Mouse (Mus musculus): Measurements from ENCODE around the gene Adgra3.

The Adgra3 gene

DNA sequence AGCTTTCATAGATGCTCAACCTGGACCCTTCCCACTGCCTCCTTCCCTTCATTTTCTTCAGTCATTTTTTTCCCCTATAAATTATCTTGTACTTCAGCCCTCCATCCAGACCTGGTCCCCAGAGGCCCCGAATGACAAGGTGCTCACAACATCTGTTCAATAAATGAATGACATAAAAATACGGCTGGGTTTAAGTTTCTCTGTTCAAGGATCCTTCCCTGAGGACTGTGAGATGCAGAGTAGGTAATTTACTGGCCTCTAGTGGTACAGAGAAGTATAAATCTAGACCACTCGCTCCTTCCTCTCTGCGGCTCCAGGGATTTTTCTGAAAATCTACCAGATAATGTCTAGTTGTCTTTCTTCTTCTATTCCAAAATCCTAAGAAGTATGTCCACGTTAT is 26.5 kb downstream of the Adgra3 start:
- DNase-seq (ENCODE audit: extremely low read depth, insufficient read length, low spot score): no peak

GRCm38 (mm10) chr5:50031763-50032272 is 27.0 kb downstream of the Adgra3 start:
- DNase-seq (ENCODE audit: extremely low read depth, insufficient read length, low spot score): no peak

DNA sequence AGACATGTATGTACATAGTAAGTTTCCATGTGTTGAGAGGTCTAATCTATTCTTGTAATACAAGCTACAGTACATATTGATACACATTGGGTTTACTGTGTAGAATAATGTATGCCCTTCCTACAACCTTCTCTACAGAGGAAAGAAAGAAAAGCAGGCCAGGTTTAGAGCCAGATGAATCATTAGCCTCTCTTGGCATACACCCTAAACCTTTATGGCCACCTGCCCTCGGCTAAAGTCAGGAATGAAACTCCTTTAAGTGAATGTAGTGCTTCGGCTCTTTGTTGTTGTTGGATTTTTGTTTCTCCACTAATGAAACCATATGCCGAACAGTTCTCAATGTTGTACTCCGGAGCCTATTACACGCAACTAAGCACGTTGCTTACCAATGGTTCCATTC is 27.5 kb downstream of the Adgra3 start:
- no peak for DNase-seq (ENCODE audit: extremely low read depth, insufficient read length, low spot score)

GRCm38 (mm10) chr5:50029662-50030061 is 29.1 kb downstream of the Adgra3 start:
- no peak for DNase-seq (ENCODE audit: extremely low read depth, insufficient read length, low spot score)

DNA sequence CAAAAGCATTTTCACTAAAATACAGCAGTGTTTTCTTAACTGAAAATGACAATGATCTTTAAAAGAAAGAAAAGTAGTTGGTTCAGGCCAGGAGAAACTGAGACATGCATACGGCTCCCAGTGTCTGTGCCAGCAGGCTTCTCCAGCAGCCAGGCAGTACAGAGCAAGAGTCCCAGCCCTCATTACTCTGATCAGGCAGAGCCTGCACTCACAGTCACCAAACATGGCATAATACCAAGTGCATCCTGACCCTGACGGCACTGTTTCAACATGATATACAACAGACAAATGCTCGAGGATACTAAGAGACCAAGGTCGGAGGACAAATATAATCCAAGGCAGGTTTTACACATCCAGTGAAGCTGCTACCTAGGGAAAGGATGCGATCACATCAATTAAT is 31.2 kb downstream of the Adgra3 start:
- DNase-seq (ENCODE audit: extremely low read depth, insufficient read length, low spot score): no peak

DNA sequence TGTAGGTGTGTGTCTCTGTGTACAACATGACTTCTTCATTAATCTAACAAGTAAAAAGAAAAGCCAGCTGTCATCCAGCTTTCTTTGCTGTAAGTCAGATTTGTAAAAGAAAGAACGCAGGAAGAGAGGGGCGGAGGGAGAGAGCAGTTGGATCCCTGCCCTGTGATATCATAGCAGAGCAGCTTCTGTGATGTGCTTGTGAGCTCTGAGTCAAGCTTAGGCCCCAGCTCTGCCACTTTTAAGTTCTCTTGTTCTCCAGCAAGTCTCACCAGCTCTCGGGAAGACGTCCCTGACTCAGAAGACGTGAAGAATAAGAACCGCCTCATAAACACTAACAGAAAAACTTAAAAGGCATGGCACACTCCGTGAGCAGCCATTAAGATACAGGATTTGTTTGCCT is 31.8 kb downstream of the Adgra3 start:
- DNase-seq (ENCODE audit: extremely low read depth, insufficient read length, low spot score): no peak

GRCm38 (mm10) chr5:50026148-50026547 is 32.7 kb downstream of the Adgra3 start:
- DNase-seq (ENCODE audit: extremely low read depth, insufficient read length, low spot score): no peak

- no peak for DNase-seq (ENCODE audit: extremely low read depth, insufficient read length, low spot score)
These were observed 34.7 kb downstream of the Adgra3 start for GRCm38 (mm10) chr5:50024097-50024496.

DNA sequence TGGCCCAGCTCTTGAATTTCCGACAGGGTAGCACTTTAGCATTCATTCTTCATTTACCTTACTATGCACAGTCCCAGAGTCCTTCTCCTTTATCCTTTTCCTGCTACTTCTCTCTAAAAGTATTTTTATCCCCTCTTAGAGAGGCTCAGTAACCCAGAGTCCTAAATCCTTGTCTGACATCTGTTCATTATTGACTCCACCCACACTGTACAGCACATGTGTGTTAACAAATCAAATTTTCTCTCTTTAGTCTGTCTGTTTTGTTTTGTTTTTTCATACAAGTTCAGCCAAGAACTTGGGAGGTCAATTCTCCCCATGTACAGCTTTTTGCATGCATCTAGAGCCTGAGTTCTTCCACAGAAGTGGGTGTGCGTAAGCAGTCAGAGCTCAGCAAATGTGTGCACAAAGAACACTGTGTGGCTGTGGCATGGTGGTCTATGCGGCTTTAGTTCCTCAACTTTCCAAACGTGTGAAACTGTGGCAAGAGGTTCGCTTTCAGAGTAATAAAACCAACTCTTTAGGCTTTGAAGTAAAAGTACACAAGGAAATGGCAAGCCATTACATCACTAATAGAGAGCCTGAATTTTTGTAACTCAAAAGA is 42.7 kb downstream of the Adgra3 start:
- no peak for DNase-seq (ENCODE audit: extremely low read depth, insufficient read length, low spot score)

DNA sequence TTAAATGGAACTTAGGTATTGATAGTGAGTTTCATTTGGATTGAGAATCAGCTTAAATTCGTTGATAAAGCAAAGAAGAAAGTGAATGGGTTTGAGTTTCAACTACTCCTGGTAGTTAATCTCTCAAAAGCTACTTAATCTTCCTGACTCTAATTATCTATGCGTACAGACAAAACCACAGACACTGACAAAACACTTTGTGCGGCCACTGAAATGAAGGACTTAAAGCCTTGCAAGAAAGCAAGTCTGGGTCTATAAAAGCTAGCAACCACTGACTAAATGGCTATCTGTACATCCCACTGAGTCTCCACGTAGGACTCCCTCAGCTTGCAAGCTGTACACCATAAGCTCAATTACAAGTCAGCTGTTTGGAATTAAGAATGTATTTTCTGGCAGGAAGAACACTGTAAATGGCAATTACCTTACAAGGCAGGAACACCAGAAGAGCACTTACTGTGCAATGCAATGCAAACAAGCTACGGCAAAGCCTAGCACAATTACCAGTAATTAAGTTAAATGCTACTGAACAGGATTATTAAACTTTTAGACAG is 43.6 kb downstream of the Adgra3 start:
- DNase-seq (ENCODE audit: extremely low read depth, insufficient read length, low spot score): no peak

GRCm38 (mm10) chr5:50014658-50015057 is 44.1 kb downstream of the Adgra3 start:
- no peak for DNase-seq (ENCODE audit: extremely low read depth, insufficient read length, low spot score)

DNA sequence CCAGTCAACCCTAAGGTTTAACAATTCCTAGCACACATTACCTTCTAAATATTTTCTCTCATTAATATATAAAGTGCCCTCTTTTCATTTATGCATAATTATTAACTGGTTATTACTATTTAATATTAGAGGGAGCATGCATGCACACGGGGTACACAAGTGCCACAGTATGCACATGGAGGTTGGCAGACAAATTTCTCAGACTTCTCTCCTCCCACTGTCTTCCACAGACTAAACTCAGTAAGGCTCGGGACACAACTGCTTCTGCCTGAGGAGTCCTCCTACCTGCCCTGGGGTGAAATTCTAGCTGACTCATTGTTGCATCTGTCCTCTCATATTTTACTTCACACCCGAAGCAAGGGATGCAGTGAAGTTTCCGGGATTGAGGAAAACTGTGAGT is 44.8 kb downstream of the Adgra3 start:
- DNase-seq (ENCODE audit: extremely low read depth, insufficient read length, low spot score): no peak

DNA sequence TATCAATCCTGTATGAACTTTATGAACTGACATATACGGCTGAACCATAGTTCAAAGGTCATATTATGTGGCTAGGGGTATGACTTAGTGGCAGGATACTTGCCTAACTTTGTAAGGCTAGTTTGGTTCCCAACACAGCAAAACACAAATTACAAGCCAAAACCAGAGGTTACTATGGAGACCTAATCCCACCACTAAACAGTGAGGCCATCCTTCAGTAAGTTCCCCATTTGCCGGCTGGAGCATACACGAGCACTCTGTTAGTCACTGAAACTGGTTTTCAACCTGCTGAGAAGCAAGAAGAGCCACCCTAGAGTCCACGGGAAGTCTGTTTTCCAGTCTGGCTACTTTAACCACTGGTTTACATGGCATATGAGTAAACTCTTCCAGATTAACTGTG is 50.0 kb downstream of the Adgra3 start:
- DNase-seq (ENCODE audit: extremely low read depth, insufficient read length, low spot score): no peak

GRCm38 (mm10) chr5:50006915-50007658 is 51.7 kb downstream of the Adgra3 start:
- DNase-seq (ENCODE audit: extremely low read depth, insufficient read length, low spot score): no peak

DNA sequence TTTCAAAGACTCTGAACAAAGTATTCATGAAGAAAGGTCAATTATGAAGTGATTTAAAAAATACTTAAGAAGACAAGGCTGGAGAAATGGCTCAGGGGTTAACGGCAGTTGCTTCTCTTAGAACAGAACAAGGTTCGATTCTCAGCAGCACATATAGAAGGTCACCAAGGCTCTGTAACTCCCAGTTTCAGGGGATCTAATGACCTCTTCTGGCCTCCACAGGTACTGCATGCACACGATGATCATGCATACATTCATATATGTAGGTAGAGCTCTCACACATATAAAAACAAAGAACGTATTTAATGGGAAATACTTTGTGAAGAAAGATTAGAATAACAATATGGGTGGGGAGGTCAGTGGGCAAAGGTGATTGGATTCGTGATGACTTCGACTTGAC is 56.5 kb downstream of the Adgra3 start:
- no peak for DNase-seq (ENCODE audit: extremely low read depth, insufficient read length, low spot score)

GRCm38 (mm10) chr5:49999764-50000163 is 59.0 kb downstream of the Adgra3 start:
- DNase-seq (ENCODE audit: extremely low read depth, insufficient read length, low spot score): no peak

GRCm38 (mm10) chr5:49997019-49997418 is 61.8 kb downstream of the Adgra3 start:
- no peak for DNase-seq (ENCODE audit: extremely low read depth, insufficient read length, low spot score)

DNA sequence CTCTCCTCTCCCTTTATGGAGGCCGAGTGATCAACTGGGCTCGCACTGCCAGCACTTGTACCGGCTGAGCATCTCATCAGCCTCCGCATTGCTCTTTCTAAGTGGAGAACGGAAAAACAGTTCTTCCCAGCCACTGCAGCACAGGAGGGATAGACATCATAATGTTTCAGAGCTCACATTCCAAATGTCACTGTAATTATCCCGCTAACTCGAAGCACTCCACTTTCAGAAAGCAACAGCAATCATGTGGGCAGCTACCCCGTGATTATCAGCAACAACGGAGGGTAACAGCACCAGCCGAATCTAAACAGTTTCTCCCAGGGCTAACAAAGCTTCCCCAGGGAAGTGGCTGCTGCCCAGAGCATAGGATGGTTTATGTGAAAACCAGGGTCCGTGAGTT is 62.3 kb downstream of the Adgra3 start:
- DNase-seq (ENCODE audit: extremely low read depth, insufficient read length, low spot score): no peak

- no peak for DNase-seq (ENCODE audit: extremely low read depth, insufficient read length, low spot score)
These were observed 68.0 kb downstream of the Adgra3 start for GRCm38 (mm10) chr5:49990737-49991323.

GRCm38 (mm10) chr5:49988015-49988798 is 70.6 kb downstream of the Adgra3 start:
- DNase-seq (ENCODE audit: extremely low read depth, insufficient read length, low spot score): no peak

GRCm38 (mm10) chr5:49980727-49981126 is 78.1 kb downstream of the Adgra3 start:
- DNase-seq (ENCODE audit: extremely low read depth, insufficient read length, low spot score): no peak
